Mouse (Mus musculus) ovary, postnatal 10 days (tissue): Measurements from ENCODE around the gene Ttyh3.
A peak's percentile ranks its signal among the peaks of the same experiment; 100 is the strongest.

Source experiments
- DNase-seq: peaks from one replicate; pipeline ENCODE4 v3.0.0; 2022; ENCODE audit warnings: low spot score

Gene Ttyh3

DNA sequence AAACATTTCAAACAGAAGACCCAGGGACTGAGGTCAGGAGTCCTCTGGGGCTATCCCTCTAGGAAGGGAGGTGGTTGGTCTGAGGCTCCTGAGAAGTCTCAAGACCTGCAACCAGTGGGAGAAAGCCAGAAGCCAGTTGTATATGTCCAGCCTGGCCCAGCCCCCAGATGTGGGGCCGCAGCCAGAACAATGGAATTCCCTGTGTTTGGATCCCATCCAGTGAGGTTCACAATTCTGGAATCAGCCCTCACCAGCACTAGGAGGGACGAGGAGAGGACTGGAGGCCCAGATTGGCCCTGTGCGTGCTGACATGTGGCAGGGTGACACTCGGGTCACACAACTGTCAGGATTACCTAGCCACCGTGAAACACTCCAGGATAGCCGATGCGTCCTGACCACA lies 3.8 kb upstream of the Ttyh3 start:
- DNase-seq: no peak

DNA sequence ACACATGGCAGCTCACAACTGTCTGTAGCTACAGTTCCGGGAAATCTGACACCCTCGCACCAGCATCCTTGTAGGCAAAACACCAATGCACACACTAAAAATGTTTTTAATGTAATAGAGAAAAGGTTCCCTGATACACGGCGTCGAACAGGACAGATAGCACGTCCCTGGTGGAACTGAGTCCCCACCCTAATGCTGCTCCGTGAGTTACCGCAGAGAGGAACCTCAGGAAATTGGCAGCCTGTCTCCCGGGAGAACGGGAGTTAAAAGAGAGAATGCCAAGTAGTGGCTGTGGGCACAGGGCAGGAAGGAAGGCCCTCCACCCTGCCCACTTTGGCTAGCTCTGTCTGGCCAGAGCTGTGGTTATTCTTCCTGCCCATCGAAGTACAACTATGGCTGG lies 2.4 kb upstream of the Ttyh3 start:
- no peak for DNase-seq

DNA sequence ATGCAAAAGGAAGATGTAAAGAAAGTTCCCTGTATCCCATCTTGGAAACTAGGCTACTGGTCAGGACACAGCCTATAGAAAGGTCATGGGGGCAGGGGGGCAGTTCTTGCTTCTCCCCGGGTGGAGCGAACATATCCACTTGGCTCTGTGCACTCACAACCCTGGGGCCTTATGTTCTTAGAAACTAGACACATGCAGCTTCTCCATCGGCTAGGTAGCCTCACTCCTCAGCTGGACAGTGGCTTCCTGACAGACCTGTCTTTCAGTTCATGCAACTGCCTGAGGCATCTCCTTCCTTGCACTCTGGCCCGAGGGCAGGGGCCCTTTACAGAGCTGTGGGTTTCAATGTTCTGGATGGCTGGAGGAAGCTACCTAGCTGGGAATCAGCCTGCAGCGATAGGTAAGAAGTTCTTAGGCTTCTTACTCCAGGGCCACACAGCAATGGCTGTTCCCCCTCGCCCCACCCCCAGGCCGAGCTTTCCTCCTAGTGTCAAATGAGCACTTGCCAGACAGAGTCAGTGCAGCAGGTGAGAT lies 1.1 kb upstream of the Ttyh3 start:
- no peak for DNase-seq

DNA sequence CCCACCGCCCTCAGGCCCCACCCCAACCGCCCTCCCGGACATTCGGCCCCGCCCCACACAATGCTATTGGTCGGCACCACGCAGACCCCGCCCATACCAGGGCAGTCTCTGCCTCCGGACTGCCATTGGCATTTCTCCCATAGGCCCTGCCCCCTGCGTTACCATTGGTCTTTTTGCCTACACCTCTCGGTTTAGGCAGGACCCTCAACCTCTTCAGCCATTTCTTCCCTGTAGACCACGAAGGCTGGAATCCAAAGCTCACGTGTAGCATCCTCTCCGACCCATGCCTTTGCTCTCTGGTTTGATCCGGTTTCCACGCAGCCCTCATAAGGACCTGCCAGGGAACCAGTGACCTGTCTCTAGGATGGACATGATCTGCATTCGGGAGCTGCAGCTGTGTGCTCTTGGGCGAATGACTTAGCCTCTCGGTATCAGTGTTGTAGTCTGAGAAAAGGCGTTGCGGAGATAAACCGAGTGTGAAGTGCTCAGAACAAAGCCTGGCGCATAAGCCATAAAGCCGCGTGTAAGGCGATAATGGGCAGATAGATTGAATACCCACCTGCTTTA lies 353 bp upstream of the Ttyh3 start:
- DNase-seq: peak; percentile 88

DNA sequence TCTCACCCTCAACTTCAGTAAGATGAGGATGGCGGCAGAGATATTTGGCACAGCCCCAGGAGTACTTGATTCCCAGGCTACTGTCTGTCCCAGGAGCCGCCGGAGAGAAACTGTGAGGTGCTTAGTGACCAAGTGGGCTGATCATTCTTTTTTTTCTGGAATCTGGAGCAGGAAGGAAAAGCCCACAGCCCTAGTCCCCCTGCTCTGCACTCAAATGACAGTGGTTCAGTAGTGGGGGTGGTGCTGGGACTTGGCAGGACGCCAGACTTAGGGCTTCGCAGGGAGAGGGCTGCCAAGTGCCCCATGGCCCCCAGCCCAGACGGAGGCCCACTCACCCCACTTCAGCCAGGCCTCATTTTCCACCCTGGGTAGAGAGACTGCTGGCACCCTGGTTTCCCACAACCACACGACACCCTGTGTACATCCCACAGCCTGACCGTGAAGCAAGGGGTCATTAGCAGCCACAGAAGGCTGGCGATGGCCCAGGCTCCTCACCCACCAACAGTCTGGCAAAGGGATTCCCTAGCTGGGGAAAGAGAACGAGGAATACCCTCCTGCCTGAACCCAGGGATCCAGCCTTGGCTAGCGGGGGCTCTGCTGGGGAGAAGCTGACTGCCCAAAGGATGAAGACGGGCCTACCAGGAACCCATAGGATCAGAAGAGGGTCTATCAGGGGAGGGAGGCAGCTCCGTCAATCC lies 861 bp downstream of the Ttyh3 start:
- DNase-seq: peak; percentile 41

DNA sequence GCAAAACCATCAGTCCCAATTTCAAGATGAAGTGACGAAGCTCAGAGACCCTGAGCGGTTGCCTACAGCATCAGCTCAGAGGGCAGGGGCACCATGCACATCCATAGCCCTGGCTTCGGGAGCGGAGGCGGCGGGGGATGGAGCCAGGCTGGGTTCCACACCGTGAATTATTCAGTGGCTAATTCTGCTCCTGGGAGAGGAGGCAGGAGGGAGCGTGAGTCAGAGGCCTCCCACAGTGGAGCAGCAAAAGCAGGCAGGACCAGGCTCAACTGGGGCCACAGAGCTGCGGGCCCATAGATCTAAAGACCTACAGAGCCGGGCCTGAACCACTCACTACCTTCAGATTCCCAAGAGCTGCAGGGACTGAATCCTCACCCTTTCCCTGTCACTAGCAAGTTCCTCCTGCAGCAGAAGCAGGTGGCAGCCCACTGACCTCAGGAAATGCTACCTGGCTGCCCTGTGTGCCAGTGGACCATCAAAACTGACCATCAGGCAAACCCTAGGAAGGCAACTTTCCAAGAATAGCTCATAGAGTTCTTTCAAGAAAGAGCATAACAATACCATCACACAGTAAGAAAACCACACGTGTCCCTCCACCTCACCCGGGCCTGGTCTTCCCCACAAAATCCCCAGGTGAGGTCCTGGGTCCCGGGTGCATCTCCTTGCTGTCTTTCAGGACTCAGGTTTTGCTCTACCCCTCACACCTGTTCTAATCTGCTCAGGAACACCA lies 1.6 kb downstream of the Ttyh3 start:
- no peak for DNase-seq

DNA sequence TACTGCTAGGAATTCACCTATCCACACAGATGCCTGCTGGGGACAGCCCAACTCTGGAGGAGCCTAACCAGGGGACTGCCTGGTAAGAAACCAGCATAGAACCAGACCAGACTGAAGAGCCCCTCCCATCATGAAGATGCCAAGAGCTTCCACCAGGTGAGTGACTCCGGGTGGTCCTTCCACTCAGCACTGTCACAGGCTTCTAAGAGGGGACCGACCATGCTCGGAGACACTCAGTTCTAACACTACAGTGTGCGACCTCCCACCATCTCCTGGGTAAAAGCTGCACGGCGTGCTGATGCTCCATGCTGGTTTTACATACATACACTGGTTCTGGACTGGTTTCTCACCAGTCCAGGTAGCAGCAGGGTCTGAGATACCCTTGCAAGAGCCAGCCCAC lies 2.7 kb downstream of the Ttyh3 start:
- no peak for DNase-seq

DNA sequence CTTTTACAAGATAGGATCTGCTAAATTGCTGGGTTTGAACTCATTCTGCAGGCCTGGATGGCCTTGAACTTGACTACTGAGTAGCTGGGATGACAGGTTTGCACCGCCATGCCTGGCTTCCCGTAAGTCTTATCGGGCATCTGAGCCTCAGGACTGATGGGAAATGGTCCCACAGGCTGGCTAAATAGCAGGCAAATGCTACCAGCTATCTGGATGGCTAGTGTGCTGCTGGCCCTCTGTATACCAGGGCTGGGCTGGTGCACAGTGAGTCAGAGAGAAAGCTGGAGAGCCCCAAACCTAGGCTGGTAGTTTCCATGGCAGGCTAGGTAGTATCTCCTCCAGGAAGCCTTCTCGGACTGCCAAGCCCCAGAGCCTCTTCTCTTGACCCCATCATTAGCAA lies 3.4 kb downstream of the Ttyh3 start:
- no peak for DNase-seq

DNA sequence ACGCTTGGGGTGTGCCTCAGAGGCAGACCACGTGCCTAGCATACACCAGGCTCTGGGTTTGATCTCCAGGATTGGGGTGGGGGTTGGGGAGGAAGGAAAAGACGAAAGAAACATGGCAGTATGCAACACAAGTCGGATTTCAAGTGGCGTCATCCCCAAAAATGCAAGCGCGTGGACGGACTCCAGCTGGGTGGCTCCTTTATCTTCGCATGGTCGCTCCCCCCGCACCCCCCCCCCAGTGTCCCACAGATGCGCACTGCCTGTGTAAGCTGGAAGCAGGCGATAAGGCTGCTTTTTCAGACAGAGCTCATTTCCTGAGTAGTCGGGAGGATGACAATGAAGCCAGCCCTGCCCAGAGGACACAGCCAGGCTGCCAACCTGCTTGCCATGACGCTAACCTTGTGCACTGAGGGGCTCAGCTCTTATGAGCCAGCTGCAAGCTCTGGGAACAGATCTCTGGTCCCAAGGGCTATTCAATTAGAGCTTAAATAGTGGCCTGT lies 4.1 kb downstream of the Ttyh3 start:
- no peak for DNase-seq

DNA sequence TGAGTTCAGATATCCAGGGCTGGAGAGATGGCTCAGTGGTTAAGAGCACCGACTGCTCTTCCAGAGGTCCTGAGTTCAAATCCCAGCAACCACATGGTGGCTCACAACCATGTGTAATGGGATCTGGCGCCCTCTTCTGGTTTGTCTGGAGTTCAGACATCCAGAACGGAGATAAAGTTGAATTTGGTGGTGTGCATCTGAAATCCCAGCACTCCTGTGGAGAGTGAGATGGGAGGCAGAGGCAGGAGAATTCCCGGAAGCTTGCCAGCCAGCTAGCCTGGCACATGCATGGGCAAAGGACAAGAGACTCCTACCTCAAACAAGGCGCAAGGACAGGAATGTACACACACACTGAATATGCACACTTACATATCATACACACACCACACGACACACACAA lies 4.6 kb downstream of the Ttyh3 start:
- no peak for DNase-seq

DNA sequence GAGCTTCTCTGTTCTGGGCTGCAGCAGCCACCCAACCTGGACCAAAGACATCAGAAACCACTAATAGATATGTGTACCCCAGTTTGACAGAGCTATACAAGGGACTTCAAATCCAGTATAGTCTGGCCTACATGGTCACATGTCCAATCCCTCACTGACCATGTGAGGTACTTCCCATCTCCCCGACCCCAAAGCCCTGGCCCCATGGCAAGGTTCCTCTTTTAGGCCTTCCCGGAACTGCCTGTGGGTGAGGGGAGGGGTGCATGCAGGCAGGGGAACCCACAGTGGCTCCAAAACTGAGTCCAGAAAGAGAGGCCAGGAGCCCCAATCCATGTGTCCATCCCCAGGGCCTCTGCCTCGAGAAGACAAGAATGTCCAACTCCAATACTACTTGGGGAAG lies 6.8 kb downstream of the Ttyh3 start:
- DNase-seq: no peak

DNA sequence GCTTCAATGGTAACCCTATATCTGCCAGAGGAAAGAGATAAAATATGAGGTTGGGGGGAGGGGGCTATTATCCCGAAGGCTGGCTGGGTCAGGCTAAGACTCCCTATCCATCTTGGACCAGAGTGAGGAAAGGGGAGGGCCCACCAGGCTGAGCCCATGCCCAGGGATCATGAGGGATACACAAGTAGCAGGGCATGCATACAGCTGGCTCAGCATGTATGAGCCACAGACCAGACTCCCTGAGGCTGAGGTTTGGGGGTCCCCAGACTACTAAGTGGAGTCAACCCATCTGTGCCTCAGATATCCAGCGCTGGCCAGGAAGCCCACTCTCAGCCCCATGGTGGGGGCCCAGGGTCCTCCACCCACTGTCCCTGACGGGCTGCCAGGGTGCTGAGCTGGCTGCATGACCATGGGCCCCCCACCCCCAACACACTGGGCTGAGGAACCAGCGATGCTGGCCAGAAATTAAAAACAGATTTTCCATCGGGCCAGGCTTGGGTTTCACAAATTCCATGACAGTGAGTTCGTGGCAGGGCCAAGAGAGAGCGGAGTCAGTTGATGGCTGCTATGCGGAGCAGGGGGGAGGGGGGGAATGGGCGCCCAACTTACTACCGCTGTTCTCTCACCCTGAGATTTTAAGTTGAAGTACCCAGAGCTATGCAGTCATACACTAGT lies 7.4 kb downstream of the Ttyh3 start:
- no peak for DNase-seq

DNA sequence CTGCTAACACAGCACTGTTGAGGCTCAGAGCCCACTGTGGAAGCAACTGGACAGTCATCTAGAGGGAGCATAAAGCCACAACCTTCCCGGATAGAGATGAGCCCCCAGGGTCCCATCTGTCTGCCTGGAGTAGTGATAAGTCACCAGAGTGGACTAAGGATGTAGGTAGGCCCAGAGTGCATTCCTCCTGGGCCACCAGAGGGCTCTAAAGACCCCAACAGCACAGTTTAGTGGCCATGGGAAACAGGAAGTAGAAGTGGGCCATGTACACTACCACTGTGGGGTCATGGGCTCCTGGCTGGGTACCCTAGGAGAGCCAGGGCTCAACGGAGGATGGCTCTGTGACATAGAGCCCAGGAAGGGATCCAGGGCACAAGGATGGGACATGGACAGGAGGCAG lies 8.0 kb downstream of the Ttyh3 start:
- DNase-seq: no peak

DNA sequence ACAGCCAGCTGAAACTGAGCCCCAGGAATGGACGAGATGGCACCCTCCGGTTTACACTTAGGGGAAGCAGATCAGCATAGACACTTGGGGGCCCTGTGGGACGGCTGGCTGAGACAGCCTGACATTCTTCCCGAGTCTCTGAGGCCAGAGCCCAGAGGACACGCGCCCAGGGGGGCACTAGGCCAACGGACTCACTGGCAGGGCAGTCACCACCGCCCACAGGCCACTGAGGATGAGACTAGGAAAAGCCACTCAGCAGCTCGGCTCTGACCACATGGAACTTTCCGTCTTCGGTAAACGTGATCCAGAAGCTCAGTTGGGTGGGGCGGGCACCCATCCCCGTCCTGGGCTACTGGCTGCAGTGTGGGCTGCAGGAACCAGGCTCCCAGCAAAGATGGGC lies 9.0 kb downstream of the Ttyh3 start:
- DNase-seq: no peak

DNA sequence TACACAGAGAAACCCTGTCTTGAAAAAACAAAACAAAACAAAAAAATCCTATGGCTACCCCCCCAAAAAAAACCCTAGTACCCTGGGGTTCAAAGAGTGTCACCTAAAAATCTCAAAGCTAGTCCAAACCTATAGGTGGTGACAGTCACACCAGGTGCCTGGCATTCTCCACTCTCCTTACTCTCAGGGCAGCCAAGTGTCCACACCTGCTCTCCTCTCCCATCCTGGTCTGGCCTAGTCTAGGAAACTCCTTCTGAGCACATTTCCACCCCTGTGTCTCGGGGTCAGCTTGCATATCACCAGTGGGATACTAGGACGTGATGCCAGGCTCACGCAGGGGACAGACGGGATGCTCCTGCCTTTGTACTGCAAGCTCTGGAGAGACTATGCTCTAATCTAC lies 9.5 kb downstream of the Ttyh3 start:
- DNase-seq: no peak

DNA sequence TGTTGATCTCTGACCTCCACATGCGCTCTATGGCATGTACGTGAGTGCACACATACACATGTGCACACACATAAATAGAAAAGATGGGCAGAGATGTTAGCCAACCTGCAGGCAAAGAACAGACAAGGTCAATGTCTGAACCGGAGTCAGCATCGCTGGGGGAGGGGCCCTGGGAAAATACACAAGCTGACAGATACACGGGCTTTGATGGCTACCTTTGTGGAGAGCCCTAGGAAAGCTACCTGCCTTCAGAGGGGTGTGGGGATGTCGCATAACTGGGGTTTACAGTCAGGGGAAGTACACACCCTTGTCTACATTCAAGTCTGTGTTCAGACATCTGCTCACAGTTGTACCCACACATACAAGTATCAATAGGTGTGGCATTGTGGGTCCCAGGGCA lies 10.3 kb downstream of the Ttyh3 start:
- no peak for DNase-seq

DNA sequence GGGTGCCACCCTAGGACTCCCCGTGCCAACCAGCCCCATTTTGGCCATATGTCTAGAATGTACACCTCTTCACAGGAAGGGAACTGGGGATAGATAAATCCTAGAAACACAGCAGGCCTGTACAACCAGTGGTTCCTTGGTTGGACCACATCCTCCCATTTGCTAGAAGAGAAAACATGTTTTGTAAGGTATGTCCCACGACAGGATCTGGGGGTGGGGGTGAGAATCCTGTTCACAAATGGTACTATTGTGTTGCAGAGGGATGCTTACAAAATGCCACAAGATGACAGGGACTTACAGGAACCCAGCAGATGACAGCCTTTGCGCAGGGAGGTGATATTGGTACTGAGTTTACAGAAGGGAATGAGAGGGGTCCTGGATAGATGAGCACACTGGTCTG lies 10.8 kb downstream of the Ttyh3 start:
- DNase-seq: no peak

DNA sequence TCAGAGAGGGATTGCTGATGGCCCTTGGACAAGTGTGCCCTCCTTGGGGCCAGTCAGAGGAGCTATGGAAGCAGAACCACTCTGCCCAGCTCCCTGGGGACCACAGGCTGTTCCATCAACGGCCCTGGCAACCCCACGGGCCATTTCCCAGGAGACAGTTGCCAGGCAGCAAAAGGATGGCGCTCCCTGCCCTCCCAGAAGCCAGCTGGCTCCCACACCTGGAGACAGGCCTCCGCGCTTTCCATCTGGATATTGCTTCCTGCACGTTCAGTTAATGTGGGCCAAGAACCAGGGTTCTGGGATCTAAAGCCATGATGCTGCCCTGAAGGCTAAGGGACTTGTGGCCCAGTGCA lies 11.8 kb downstream of the Ttyh3 start:
- DNase-seq: no peak

DNA sequence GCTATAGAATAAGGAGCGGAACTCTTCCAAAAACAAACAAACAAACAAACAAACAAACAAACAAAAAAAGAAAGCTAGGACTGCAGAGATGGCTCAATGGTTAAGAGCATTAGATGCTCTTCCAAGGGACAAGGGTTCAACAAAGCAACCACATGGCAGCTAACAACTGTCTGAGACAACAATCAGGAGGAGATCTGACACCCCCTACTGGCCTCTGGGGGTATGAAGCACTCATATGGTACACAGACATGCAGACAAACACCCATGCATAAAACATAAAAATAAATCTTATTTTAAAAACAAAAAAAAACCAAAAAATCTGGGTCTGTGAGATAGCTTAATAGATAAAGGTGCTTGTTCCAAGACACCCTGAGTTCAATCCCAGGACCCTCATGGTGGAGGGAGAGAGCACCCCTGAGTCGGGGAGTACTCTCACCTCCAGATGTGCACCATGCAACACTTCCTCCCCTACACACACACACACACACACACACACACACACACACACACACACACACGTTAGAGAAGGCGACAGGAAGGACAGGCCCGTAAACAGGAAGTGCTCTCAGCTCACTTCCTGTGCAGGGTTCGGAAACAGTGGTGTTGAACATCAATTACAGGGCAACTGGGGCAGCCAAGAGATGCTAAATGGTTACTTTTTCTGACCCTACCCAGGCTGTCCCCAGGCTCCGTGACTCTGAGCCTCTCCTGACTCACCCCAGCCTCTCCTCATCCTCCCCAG lies 12.3 kb downstream of the Ttyh3 start:
- no peak for DNase-seq

DNA sequence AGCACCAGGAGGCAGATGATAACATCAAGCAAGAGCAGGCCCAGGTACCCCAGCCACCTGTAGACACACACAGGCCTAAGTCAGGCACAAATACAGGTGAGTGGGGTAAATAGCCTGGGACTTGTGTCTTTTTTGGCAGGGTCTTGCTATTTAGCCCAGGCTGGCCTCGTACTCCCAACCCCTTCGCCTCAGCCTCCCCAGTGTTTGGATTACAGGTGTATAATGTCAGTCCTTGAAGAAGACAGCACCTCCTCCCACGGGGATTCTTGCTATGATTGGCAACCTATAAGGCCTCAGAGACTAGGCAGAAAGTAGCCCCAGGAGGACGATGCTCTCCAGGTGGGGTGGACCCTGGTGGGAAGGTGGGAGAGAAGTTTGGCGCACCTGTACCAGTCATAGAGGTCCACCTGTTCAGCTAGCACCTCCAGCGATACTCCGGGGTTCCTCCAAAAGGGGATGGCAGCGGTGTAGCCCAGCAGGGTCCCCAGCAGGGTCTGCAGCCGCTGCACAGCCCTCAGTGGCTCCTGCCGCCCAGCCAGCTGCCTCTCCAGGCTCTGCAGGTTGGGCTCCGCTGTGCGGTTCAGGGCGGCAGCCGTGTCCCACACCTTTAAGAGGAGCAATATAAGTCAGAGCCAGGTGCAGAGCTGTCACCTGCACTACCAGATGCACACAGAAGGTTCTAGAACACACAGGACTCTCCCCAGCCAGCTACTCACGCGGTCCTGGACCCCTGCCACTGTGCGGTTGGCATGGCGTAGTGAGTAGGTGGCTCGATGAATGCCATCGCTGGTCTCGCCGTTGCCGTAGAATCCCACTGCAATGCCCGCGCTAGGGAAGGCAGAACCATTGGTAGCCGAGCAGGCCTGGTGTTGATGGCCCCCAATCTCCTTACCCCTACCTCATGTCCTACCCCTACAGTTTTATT lies 13.8 kb downstream of the Ttyh3 start:
- DNase-seq: no peak

DNA sequence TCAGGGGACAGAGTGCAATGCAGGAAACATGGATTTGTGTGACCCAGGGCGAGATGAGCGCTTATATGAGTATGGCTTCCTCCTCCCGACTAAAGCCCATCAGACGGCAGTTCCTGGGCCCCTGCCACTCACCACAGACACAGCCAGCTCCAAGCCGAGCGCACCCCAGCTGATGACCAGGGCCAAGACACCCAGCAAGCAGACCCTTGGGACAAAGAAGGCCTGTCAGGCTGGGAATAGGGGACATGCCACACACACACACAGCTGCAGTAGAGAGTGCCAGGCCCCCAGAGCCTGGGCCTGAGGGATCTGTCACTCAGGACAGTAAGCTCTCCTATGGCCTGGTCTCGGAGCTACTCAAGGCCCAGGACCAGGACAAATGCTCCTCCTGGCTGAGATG lies 15.4 kb downstream of the Ttyh3 start:
- no peak for DNase-seq
